ENCODE assay signal across 12 mouse cellular contexts in the genomic region with DNA sequence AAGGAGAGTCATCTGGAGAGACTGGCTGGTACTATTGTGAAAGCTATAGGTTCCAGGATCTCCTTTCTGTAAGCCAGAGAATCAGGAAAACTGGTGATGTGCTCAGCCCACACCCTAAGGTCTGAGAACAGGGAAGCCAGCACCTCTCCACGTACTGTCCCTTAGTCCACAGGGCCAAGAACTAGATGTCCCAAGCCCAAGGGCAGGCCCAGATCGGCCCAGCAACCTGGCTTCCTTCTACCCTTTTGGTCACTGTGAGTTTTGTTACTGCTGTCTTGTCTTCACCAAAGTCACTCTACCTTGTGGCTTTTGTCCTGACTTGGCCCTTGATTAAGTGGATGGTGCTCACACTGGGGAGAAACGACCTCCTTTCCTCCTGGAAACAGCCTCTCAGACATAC.
DNase-seq lines count a peak whose midpoint lies in the region; ATAC-seq and TF ChIP-seq lines count a peak whose summit lies in the region.
"Had no signal": no experiment of that assay in that cellular context is flagged by ENCODE, and none has a peak within 500 bp of the region (broad histone marks: within the 10 kb centered on the region; RNA-seq: fewer than 3 reads in every experiment).

No protein-coding gene starts in this region.

- 67% methylated on average over 3 of the region's 3 CpGs for WGBS in heart, adult 2 months
- 78% methylated on average over 3 of the region's 3 CpGs for WGBS in neural tube, embryonic 11.5 days

- no peaks in the 10 kb centered on the region for H3K9me3 ChIP-seq in neural tube, embryonic 11.5 days (ENCODE audit: control insufficient read depth, low read length)
- H3K9me3 ChIP-seq: embryonic facial prominence, embryonic 10.5 days; embryonic facial prominence, embryonic 12.5 days; forebrain, embryonic 12.5 days; G1E had no signal

- TF ChIP-seq EP300 in heart, adult 2 months (IDR thresholded peaks at IDR 0.05; ENCODE audit: insufficient read depth, low read depth, low read length) = no peak

- H3K4me2 ChIP-seq in neural tube, embryonic 11.5 days (ENCODE audit: low read depth) = no peak overlapping the region
- H3K4me2 ChIP-seq: embryonic facial prominence, embryonic 12.5 days; forebrain, embryonic 12.5 days had no signal

- H3K27ac ChIP-seq in heart, adult 2 months = no peak overlapping the region
- H3K27ac ChIP-seq in neural tube, embryonic 11.5 days (ENCODE audit: low read depth, low read length) = no peak overlapping the region
- H3K27ac ChIP-seq: embryonic facial prominence, embryonic 10.5 days; embryonic facial prominence, embryonic 12.5 days; forebrain, embryonic 12.5 days had no signal

- H3K36me3 ChIP-seq in heart, adult 2 months (ENCODE audit: control insufficient read depth, insufficient read depth, low read length) = no peaks in the 10 kb centered on the region
- no peaks in the 10 kb centered on the region for H3K36me3 ChIP-seq in neural tube, embryonic 11.5 days (ENCODE audit: control insufficient read depth, insufficient read depth, low read length)
- H3K36me3 ChIP-seq: embryonic facial prominence, embryonic 10.5 days; embryonic facial prominence, embryonic 12.5 days; forebrain, embryonic 12.5 days; G1E had no signal

- TF ChIP-seq CTCF in heart, adult 2 months (IDR thresholded peaks at IDR 0.05) = no peak

- H3K4me1 ChIP-seq in heart, adult 2 months (ENCODE audit: control insufficient read depth, insufficient read depth, low read length) = peaks cover 4% of the 10 kb centered on the region
- no peaks in the 10 kb centered on the region for H3K4me1 ChIP-seq in neural tube, embryonic 11.5 days (ENCODE audit: control insufficient read depth, insufficient read depth, low read length)

- H3K9ac ChIP-seq in heart, adult 2 months (ENCODE audit: low read depth, low read length) = no peak overlapping the region
- H3K9ac ChIP-seq in neural tube, embryonic 11.5 days (ENCODE audit: low read length) = no peak overlapping the region
- H3K9ac ChIP-seq: embryonic facial prominence, embryonic 12.5 days; forebrain, embryonic 12.5 days; forebrain, postnatal 0 days had no signal

- no peak overlapping the region for H3K4me3 ChIP-seq in heart, adult 2 months
- no peak overlapping the region for H3K4me3 ChIP-seq in neural tube, embryonic 11.5 days (ENCODE audit: low read depth, low read length)
- H3K4me3 ChIP-seq: embryonic facial prominence, embryonic 10.5 days; embryonic facial prominence, embryonic 12.5 days; forebrain, embryonic 12.5 days had no signal

- no peaks in the 10 kb centered on the region for H3K79me2 ChIP-seq in heart, adult 2 months (replicated peaks; ENCODE audit: control insufficient read depth, insufficient read depth, low read length)

- intact Hi-C loops in heart, adult 2 months (cut with DNase I) = loop anchor here (1.0 to 5.0 kb wide), 4 partner anchors 109 to 246 kb away; partner anchors contain the start of gene Spata13

- DNase-seq in adrenal gland, adult (ENCODE audit: inconsistent age in 2 of 2, low spot score in 1 of 2) = peak; percentile 42 to 66
- no peak for DNase-seq in adrenal gland, postnatal 25 days
- DNase-seq in heart, adult 11 months = peak; percentile 80
- DNase-seq in heart, adult 2 months = no peak
- DNase-seq in neural tube, embryonic 11.5 days (ENCODE audit: low spot score) = peak; percentile 5
- no peak for DNase-seq in neural tube, embryonic 10.5 days (ENCODE audit: extremely low spot score, low spot score)

- H3K27me3 ChIP-seq in heart, adult 2 months (ENCODE audit: control insufficient read depth, insufficient read depth, low read length) = no peaks in the 10 kb centered on the region
- no peaks in the 10 kb centered on the region for H3K27me3 ChIP-seq in neural tube, embryonic 11.5 days (ENCODE audit: control insufficient read depth, insufficient read depth, low read length)
- H3K27me3 ChIP-seq: CH12.LX; embryonic facial prominence, embryonic 12.5 days; forebrain, embryonic 12.5 days had no signal

- no peak for TF ChIP-seq POLR2A in heart, adult 2 months (IDR thresholded peaks at IDR 0.05; ENCODE audit: insufficient read depth, low read depth, low read length)

- ATAC-seq in neural tube, embryonic 11.5 days (ENCODE audit: insufficient read depth, low FRiP score, low TSS enrichment) = no peak

Comparison
In these comparisons a context has a peak if more than half of its experiments do, and no peak if none do; other contexts are left out.
1. DNase-seq: peak in adrenal gland, adult (2 of 2), heart, adult 11 months (single experiment) and neural tube, embryonic 11.5 days (single experiment); none in adrenal gland, postnatal 25 days (single experiment), heart, adult 2 months (0 of 2) and neural tube, embryonic 10.5 days (single experiment).